Mouse (Mus musculus): ENCODE data around the gene Rpl27a. TPM values are rescaled to one million over a fixed set of nuclear protein-coding genes. Genes with fewer than 3 reads are reported as not detected.

Gene Rpl27a
- total RNA-seq (2014; rRNA removed) (433 and 606 TPM in 2 replicates), polyA plus RNA-seq (2015; fragmentation: Nextera tagmentation; extraction: Ambion mirVana) (94.1 and 102 TPM in 2 replicates)

GRCm38 (mm10) chr7:109518838-109519696 lies at the start of gene Rpl27a:
TSS of gene Rpl27a (plus strand) at chr7:109519147.
- peak; percentile 99 for DNase-seq
- H3K9me3 ChIP-seq (ENCODE audit: low read length): no peaks in the 10 kb centered on the region
- peaks cover 12% of the 10 kb centered on the region for H3K4me1 ChIP-seq (ENCODE audit: insufficient read depth)
- peak within 1 kb of the TSS; percentile 93 for H3K27ac ChIP-seq (ENCODE audit: low read depth, low read length)
- no peaks in the 10 kb centered on the region for H3K27me3 ChIP-seq (ENCODE audit: insufficient read depth, low read length)
- peak; percentile 97 for ATAC-seq
- TF ChIP-seq CTCF (IDR thresholded peaks at IDR 0.05; ENCODE audit: low read depth): no peak
- H3K4me3 ChIP-seq (ENCODE audit: low read depth, low read length): peak within 1 kb of the TSS; percentile 63
- peaks cover 29% of the 10 kb centered on the region for H3K36me3 ChIP-seq (ENCODE audit: insufficient read depth)
- under 1% methylated on average over 70 of the region's 72 CpGs for WGBS
- peak within 1 kb of the TSS; percentile 91 for H3K4me2 ChIP-seq (ENCODE audit: low read depth)
- H3K9ac ChIP-seq: peak within 1 kb of the TSS; percentile 85

- TF ChIP-seq CTCF (IDR thresholded peaks at IDR 0.05; ENCODE audit: low read depth): no peak
- Histone ChIP-seq H3K4me2 (ENCODE audit: low read depth) (no peak overlapping the region), H3K9me3 (ENCODE audit: low read length) (no peaks in the 10 kb centered on the region), H3K36me3 (ENCODE audit: insufficient read depth) (no peaks in the 10 kb centered on the region), H3K4me1 (ENCODE audit: insufficient read depth) (no peaks in the 10 kb centered on the region), H3K9ac (no peak overlapping the region), H3K27ac (ENCODE audit: low read depth, low read length) (no peak overlapping the region), H3K4me3 (ENCODE audit: low read depth, low read length) (no peak overlapping the region), H3K27me3 (ENCODE audit: insufficient read depth, low read length) (no peaks in the 10 kb centered on the region)
- ATAC-seq (no peak; the same call in 1 of the 2 replicates), DNase-seq (no peak)
- WGBS: 60% methylated on average over 4 of the region's 4 CpGs
Observed at GRCm38 (mm10) chr7:109470700-109471099, 48.2 kb upstream of the Rpl27a start.

- Histone ChIP-seq H3K36me3 (ENCODE audit: insufficient read depth) (no peaks in the 10 kb centered on the region), H3K4me2 (ENCODE audit: low read depth) (no peak overlapping the region), H3K27me3 (ENCODE audit: insufficient read depth, low read length) (no peaks in the 10 kb centered on the region), H3K9me3 (ENCODE audit: low read length) (no peaks in the 10 kb centered on the region), H3K4me3 (ENCODE audit: low read depth, low read length) (no peak overlapping the region), H3K9ac (no peak overlapping the region), H3K27ac (ENCODE audit: low read depth, low read length) (no peak overlapping the region), H3K4me1 (ENCODE audit: insufficient read depth) (no peaks in the 10 kb centered on the region)
- DNase-seq (no peak), ATAC-seq (no peak)
- no peak for TF ChIP-seq CTCF (IDR thresholded peaks at IDR 0.05; ENCODE audit: low read depth)
- 81% methylated on average over 3 of the region's 3 CpGs for WGBS
Observed at GRCm38 (mm10) chr7:109477926-109478325, 41.0 kb upstream of the Rpl27a start.

- H3K4me3 ChIP-seq (ENCODE audit: low read depth, low read length): no peak overlapping the region
- no peak overlapping the region for H3K27ac ChIP-seq (ENCODE audit: low read depth, low read length)
- peak; percentile 39 for TF ChIP-seq CTCF (IDR thresholded peaks at IDR 0.05; ENCODE audit: low read depth)
- H3K27me3 ChIP-seq (ENCODE audit: insufficient read depth, low read length): no peaks in the 10 kb centered on the region
- H3K9me3 ChIP-seq (ENCODE audit: low read length): no peaks in the 10 kb centered on the region
- 19% methylated on average over 7 of the region's 7 CpGs for WGBS
- H3K9ac ChIP-seq: no peak overlapping the region
- DNase-seq (peak; percentile 52), ATAC-seq (peak; percentile 83)
- no peaks in the 10 kb centered on the region for H3K4me1 ChIP-seq (ENCODE audit: insufficient read depth)
- no peak overlapping the region for H3K4me2 ChIP-seq (ENCODE audit: low read depth)
- H3K36me3 ChIP-seq (ENCODE audit: insufficient read depth): no peaks in the 10 kb centered on the region
Observed at GRCm38 (mm10) chr7:109480765-109481197, 38.2 kb upstream of the Rpl27a start.

- Histone ChIP-seq H3K9me3 (ENCODE audit: low read length) (no peaks in the 10 kb centered on the region), H3K9ac (no peak overlapping the region), H3K36me3 (ENCODE audit: insufficient read depth) (no peaks in the 10 kb centered on the region), H3K4me1 (ENCODE audit: insufficient read depth) (no peaks in the 10 kb centered on the region), H3K27ac (ENCODE audit: low read depth, low read length) (no peak overlapping the region), H3K27me3 (ENCODE audit: insufficient read depth, low read length) (no peaks in the 10 kb centered on the region), H3K4me2 (ENCODE audit: low read depth) (no peak overlapping the region), H3K4me3 (ENCODE audit: low read depth, low read length) (no peak overlapping the region)
- 62% methylated on average over 5 of the region's 5 CpGs for WGBS
- DNase-seq (no peak), ATAC-seq (no peak)
- TF ChIP-seq CTCF (IDR thresholded peaks at IDR 0.05; ENCODE audit: low read depth): no peak
Observed at GRCm38 (mm10) chr7:109484221-109484620, 34.7 kb upstream of the Rpl27a start.

- DNase-seq: no peak
- H3K9ac ChIP-seq: peak overlapping the region; percentile 40; the same call in 1 of the 2 replicates
- H3K4me1 ChIP-seq (ENCODE audit: insufficient read depth): peaks cover 8% of the 10 kb centered on the region; the same call in 1 of the 2 replicates
- H3K4me3 ChIP-seq (ENCODE audit: low read depth, low read length): peak overlapping the region; percentile 33
- peak overlapping the region; percentile 57 for H3K4me2 ChIP-seq (ENCODE audit: low read depth)
- peak overlapping the region; percentile 45; the same call in 1 of the 2 replicates for H3K27ac ChIP-seq (ENCODE audit: low read depth, low read length)
- H3K27me3 ChIP-seq (ENCODE audit: insufficient read depth, low read length): no peaks in the 10 kb centered on the region
- H3K36me3 ChIP-seq (ENCODE audit: insufficient read depth): no peaks in the 10 kb centered on the region
- no peak; the same call in 1 of the 2 replicates for ATAC-seq
- whole genome bisulfite sequencing: 59% methylated on average over 18 of the region's 18 CpGs
- H3K9me3 ChIP-seq (ENCODE audit: low read length): no peaks in the 10 kb centered on the region
- no peak for TF ChIP-seq CTCF (IDR thresholded peaks at IDR 0.05; ENCODE audit: low read depth)
Observed at GRCm38 (mm10) chr7:109492616-109493318, 26.2 kb upstream of the Rpl27a start.
